Mouse (Mus musculus): Measurements from ENCODE around the gene Klf13.

The Klf13 gene

GRCm38 (mm10) chr7:63888674-63889073 lies 50.0 kb downstream of the Klf13 start:
- no peak for DNase-seq (ENCODE audit: low spot score in 2 of 2)

DNA sequence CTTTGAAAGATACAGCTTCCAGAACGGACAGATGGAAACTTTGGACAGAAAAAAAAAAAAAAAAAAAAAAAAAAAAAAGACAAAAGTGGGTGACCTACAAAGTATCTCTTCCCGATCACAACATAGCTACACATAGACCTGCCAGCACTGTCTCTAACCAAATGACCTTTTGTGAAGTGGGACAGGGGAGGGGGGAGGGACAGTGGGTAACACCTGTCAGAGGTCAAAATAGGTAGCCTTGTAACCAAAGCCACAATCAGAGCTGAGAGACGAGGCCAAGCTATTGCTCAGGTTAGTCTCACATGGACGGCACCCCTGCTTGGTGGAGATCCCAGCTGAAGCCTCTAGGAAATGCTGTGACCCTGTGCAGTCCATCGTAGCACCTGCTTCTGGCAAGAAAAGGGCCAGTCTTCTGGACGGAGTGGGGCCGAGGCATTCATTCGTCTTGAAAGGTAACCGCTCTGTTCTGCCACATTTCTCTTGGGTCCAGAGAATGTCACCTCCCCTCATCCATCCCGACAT lies 51.1 kb downstream of the Klf13 start:
- no peak for DNase-seq (ENCODE audit: low spot score in 2 of 2)

DNA sequence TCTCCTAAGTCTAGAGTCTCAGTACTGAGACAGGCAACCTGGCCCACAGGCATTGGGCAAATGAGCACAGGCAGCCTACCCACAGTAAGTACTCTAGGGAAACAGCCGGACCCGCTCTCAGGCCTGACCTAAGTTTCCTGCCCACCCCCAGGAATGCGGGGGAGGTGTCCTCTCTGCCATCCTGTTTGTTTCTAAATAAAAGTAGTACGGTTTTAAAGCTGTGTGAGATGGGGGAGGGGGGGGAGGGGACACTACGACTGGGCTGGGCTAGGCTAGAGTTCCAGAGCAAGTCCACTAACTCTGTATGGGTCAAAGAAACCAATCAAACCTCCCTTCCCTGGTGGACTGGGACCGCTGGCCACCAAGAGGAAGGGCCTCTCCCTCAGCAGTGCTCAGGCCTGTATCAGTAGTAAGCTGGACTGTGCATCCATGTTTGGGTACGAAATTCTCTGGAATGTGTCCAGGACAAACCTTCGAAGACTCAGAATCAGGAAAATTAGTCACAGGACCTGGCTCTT lies 51.6 kb downstream of the Klf13 start:
- DNase-seq (ENCODE audit: low spot score in 2 of 2), result no peak

GRCm38 (mm10) chr7:63885025-63885424 lies 53.7 kb downstream of the Klf13 start:
- no peak for DNase-seq (ENCODE audit: low spot score in 2 of 2)

- DNase-seq (ENCODE audit: low spot score in 2 of 2), result no peak
Measured at GRCm38 (mm10) chr7:63882739-63883138, 56.0 kb downstream of the Klf13 start.

DNA sequence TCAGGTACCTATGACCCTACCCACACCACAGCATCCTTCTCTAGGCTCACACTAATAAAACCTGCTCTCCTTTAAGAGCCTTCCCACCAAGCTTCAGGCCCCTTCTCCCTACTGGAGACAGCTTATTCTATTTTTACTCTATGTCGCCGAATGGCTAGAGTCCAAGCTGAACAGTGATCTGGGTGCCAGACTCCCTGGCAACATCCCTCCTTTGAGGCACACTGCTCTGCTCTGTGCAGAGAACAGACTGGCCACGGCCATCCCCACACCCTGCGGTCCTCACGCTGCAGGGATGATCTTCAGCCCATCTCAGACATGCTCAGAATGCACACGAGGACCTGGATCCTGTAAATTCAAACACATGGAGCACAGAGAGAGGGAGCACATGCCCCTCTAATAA lies 59.1 kb downstream of the Klf13 start:
- DNase-seq (ENCODE audit: low spot score in 2 of 2), result no peak

- DNase-seq (ENCODE audit: low spot score in 2 of 2), result no peak
Measured at GRCm38 (mm10) chr7:63877610-63878009, 61.1 kb downstream of the Klf13 start.

- DNase-seq (ENCODE audit: low spot score in 2 of 2), result no peak
Measured at GRCm38 (mm10) chr7:63876640-63877039, 62.1 kb downstream of the Klf13 start.

- no peak for DNase-seq (ENCODE audit: low spot score in 2 of 2)
Measured at GRCm38 (mm10) chr7:63875686-63876085, 63.0 kb downstream of the Klf13 start.

- no peak for DNase-seq (ENCODE audit: low spot score in 2 of 2)
Measured at GRCm38 (mm10) chr7:63873880-63874279, 64.8 kb downstream of the Klf13 start.

GRCm38 (mm10) chr7:63871698-63872097 lies 67.0 kb downstream of the Klf13 start:
- DNase-seq (ENCODE audit: low spot score in 2 of 2), result no peak

DNA sequence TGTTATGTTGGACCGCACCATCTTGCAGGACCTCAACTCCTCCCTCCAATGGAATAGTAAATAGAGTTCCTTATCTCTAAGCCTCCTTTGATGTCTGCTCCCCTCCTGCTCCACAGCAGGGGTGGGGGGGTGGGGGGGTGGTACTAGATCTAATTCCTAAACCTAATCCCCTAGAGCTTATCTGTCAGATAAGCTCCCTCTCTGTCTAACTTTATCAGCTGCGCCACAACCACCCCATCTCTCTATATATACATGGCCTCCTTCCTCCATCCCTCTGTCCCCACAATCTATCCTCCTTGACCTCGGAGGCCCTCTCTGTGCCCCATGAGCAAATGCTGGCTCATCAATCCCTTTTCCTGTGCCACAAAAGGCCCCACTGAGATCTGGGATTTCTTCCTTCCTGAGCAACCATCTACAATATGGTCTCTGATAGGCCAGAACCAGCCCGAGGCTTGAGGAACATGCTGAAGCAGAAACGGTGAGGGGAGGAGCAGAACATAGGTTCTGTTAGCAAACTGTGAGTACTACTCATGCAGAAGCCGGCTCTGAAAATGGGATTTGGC lies 70.3 kb downstream of the Klf13 start:
- DNase-seq (ENCODE audit: low spot score in 2 of 2), result no peak

DNA sequence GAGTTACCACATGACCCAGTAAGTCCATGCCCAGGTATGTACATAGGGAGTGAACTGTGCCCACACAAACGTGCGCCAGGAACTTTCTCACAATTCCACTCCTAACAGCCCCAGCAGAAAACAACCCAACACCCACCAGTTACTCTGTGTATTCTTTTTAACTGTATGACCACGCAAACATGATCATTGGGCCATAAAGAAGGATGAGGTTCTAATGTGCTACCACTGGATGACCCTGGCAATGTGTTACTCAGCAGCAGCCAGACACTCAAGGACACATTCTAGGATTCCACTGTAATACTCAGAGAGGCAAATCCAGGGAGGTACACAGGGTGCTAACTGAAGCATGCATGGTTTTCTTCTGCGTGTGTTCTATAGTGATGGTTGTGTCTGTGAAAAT lies 72.8 kb downstream of the Klf13 start:
- DNase-seq (ENCODE audit: low spot score in 2 of 2), result no peak

- no peak for DNase-seq (ENCODE audit: low spot score in 2 of 2)
Measured at GRCm38 (mm10) chr7:63863046-63863445, 75.7 kb downstream of the Klf13 start.

DNA sequence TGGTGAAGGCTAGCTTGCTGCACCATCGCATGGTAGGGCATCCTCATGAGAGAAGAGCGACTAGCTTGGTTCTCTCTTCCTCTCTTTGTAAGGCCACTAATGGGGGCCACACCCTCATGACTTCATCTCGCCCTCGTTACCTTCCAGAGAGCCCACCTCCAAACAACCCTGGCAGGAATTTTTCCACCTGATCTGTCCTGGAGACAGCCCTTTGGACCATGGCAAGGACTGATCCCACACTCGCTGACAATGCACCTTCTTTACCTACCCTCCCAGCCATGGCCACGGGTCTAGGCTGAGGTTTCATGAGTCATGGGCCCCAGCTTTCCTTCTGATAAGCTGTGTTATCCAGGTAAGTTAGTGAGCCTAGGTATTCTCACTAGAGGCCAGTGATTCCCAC lies 77.6 kb downstream of the Klf13 start:
- no peak for DNase-seq (ENCODE audit: low spot score in 2 of 2)

DNA sequence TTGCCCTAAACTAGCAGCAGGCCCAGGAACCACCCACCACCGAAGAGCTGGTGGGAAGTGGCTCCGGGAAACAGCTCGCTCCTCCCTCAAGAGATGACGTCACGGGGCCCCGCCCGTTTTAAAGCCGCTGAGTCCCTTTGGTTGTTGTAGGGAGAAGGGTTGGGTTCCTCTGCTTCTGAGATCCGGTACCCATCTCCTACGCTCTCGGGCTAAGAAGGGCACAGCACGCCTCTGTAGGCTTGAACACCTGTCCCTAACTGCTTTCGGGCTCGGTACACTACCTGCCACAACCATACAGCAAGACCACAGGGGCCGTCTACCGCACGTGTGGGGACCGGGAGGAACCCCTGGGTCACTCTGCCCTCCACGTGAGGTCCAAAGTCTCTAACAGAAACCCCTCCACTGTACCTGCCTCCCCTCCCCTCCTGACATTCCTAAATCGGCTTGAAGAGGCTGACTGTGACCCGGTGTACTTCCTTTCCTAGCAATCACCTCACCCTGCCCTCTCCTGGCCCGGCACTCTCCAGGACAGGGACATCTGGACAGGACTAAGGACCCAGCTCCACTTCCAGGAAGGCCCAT lies 80.1 kb downstream of the Klf13 start:
- peak; percentile 81 to 83 for DNase-seq (ENCODE audit: low spot score in 2 of 2)

GRCm38 (mm10) chr7:63857771-63858417 lies 80.8 kb downstream of the Klf13 start:
- DNase-seq (ENCODE audit: low spot score in 2 of 2), result no peak

DNA sequence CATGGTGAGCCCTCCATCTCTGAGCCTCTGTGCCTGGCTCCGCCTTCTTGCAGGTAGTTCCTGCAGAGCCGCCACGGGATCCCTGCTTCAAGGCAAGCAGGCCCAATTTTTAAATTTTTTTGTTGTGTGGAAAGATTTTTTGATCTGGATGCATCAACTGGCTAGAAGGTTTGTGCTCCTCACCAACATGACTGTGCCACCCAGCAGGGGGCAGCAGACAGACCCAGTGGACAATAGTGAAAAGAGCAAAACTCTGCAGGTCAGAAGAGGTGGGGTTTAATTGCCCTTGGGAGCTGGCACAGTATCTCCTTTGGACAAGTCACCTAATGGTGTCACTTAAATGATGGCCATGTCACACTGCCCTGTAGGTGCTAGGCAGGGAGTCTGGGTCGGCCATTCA lies 83.4 kb downstream of the Klf13 start:
- peak; percentile 66 to 76 for DNase-seq (ENCODE audit: low spot score in 2 of 2)

DNA sequence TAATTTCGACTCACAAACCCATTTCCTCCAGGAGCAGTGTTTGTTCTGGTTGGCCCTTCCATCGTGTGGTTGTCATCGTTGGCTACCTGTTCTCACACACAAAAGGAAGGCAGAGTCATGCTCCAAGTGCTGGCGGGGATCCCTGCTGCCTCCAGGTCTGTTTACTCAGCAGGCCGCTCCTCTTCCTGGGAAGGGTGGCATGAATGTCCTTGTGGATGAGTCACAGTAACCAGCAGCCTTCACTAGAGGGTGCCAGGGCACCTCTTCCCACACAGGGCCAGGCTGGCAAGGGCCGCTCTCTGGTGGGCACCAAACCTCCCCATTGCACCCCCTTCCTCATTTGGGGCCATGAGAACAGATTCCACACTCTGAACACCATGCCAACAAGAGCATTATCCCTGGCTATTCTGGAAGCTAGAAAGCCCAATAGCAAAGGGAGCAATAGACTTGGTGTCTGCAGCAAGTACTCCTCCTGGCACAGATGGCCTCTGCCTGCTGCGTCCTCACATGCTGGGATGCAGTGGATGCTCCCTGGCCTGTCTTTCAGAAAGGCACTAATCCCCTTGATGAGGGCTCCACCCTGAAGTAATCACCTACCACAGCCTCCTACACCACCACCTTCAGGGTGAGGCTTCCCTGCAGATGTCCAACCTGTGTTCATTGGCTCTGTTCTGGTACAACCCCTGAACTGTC lies 86.7 kb downstream of the Klf13 start:
- peak; percentile 24 to 35 for DNase-seq (ENCODE audit: low spot score in 2 of 2)
